Mouse (Mus musculus) lung, adult 2 months (tissue): ENCODE measurements around the gene Olfr749.

ENCODE experiments used
- CTCF ChIP-seq: fragments of 200-500 bp; IDR thresholded peaks from 2 replicates; pipeline ENCODE4 v1.5.1; 2011; ENCODE audit warnings: mild to moderate bottlenecking, low read length, control low read depth; ENCODE audit not compliant: insufficient read depth
- POLR2A ChIP-seq: fragments of 200-500 bp; IDR thresholded peaks from 2 replicates; pipeline ENCODE4 v1.6.1; 2011; ENCODE audit warnings: low read depth, mild to moderate bottlenecking, control low read depth, low read length, borderline replicate concordance; ENCODE audit errors: extremely low read depth

DNA sequence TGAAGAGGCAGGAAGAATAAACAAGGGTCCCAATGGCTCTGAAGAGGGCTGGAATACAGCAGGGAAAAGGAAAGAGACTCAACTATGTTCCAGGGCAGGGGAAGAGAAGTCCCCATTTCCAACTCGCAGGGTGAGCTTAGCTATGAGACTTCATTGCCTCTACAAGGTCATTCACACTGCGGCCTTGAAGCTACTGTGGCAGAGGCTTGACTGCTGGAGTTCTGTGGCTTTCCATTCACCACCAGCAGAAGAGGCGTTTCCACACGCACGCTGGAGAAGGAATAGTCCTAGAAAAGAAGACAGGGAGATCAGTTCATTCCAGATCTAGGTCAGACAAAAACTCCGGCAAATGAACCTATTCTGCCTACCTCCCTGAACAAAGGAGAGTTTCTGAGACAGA, 20.8 kb upstream of the Olfr749 start:
- TF ChIP-seq CTCF = no peak
- no peak for TF ChIP-seq POLR2A
